Mouse (Mus musculus) ES-E14 (cell line): ENCODE results near the gene Pgk2. TPM values are rescaled to one million over a fixed set of nuclear protein-coding genes. Genes with fewer than 3 reads are reported as not detected.

Experiments
- total RNA-seq: library from RNA; depleted of rRNA; stranded (reverse); fragments of 300-350 nt; gene quantifications from 2 replicates; pipeline ENCODE4 v1.2.3, GENCODE M21; 2012; rRNA removed

Pgk2 gene
- total RNA-seq, 1 experiment, result not detected

Other genes with a start within 250 kb of the Pgk2 start
- not detected in 2 replicates for gene AC192777.2, start 113.2 kb downstream of the Pgk2 start, total RNA-seq
- not detected in 2 replicates for gene Crisp3, start 33.6 kb upstream of the Pgk2 start, total RNA-seq
- 0.94 and 1.0 TPM in 2 replicates for gene Crisp1, start 110.6 kb upstream of the Pgk2 start, total RNA-seq